Mouse (Mus musculus) natural killer cell, adult 2 months (primary cell): ENCODE measurements around the gene Insl6.

Source experiments
- DNase-seq, 2 experiments: peaks; one replicate each; pipeline ENCODE4 v3.0.0; 2022; ENCODE audit warnings: low spot score in 2 of 2

Gene Insl6

GRCm38 (mm10) chr19:29354895-29355877 is 30.0 kb upstream of the Insl6 start:
- peak; percentile 78 to 88 for DNase-seq

GRCm38 (mm10) chr19:29350991-29351390 is 25.8 kb upstream of the Insl6 start:
- DNase-seq, result no peak

GRCm38 (mm10) chr19:29345636-29346035 is 20.5 kb upstream of the Insl6 start:
- no peak for DNase-seq

- DNase-seq, result no peak
These were observed 19.7 kb upstream of the Insl6 start for GRCm38 (mm10) chr19:29344868-29345267.

- DNase-seq, result peak; percentile 40 to 74
These were observed 17.1 kb upstream of the Insl6 start for GRCm38 (mm10) chr19:29342281-29342680.

DNA sequence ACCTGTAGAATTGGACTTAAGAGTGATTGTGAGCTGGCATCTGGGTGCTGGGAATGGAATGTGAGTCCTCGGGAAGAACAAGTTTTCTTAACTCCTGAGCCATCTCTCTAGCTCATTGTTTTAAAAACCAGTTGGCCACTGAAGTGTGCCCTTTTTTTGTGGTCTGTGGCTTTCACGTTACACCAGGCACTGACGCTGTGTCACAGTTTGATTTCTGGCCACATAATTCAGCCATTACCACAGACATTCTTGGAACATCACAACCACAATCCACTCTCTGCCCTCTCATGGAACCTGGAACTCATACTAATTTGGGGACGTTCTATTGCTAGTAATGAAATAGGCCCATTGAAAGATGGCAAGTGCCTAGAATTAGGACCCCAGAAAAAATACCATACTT is 15.9 kb upstream of the Insl6 start:
- peak in 1 of 2 experiments; percentile 38 for DNase-seq

DNA sequence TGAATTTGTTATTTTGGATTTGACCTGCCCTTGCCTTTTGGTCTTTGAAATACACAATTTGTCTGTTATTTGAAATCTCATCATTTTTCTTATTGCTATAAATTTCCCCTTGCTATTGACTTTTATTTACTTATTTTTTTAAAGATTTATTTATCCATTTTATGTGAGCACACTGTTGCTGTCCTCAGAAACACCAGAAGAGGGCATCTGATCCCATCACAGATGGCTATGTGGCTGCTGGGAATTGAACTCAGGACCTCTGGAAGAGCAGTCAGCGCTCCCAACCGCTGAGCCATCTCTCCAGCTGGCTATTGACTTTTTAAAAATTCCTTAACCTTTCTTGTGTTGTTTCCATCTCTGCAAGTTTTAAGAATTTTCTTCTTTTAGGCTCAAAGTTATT is 11.5 kb upstream of the Insl6 start:
- DNase-seq, result no peak

DNA sequence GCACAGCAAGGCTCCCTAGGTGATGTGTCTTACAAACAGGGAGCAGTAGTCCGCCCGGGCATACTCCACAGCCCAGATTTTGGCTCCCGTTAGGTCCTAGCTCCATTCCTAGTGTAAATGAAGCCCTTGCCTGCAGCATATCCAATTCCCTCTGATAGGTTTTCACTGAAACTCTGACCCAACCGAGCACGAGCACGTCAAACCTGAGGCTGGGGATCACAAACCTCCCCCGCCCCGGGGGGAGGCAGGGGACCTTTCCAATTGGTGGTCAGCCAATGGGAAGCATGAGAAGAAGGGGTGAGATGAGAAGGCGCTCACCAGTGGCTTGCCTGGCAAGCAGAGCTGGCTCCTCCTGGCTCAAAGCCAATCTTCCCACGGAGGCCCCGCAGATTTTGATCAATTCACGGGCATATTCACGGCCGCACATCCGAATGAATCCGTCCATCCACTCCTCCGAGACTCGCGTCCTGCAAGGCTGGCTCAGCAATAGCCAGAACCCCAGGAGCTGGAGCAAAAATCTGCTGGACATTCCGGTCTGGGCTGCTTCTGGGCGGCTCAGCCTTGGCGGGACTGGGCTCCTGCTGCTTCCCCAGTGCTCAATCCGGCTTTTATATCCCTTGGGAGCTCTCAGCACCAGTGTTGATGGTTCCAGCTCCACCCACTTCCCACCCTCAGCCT is 9.1 kb upstream of the Insl6 start, which contains the start of gene Rln1:
Rln1 (minus strand) TSS at position 603 of the 678 bp plus-strand sequence.
- DNase-seq, result no peak

DNA sequence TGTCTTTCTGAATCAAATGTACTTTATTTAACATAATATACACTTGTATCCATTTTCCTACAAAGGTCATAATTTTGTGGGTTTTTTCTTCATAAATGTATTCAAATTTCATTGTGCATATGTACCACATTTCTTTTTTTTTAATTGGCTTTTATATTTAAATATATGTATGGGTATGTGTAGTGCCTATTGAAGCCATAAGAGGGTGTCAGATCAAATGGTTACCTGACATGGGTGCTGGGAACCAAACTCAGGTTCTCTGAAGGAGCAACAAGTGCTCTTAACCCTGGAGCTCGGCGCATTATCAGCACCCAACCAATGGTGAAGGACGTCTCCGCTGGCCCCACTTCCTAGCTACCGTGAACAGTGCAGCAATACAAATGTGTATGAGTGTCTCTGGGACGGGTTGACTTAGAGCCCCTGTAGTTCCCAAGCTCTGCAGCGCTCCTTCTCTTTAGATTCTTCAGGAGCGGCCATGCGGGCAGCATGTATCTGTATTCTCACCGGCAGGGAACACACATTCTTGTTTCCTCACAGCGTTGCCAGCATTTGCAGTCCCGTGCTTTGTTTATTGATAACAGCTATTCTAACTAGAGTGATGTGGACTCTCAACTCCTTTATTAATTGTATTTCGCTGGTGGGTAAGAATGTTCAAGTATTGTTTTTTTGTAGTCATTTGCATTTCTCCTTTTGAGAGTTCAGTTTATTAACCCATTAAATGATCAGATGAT is 1.8 kb upstream of the Insl6 start:
- no peak for DNase-seq

DNA sequence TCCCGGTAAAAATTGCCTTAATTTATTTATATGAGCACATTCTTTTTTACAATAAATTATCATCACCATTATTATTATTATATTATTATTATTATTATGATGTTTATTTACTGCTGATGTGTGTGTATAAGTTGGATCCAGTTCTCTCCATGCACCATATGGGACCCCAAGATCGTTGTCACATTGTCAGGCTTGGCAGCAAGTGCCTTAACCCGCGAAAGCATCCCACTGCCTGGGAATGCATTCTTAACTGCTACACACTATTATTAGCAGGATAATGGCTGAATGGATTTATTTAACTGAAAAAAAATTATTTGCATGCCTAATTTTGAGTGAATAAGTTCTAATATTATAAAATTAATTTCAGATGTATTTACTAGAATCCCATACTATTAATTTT is 1.2 kb upstream of the Insl6 start:
- no peak for DNase-seq

DNA sequence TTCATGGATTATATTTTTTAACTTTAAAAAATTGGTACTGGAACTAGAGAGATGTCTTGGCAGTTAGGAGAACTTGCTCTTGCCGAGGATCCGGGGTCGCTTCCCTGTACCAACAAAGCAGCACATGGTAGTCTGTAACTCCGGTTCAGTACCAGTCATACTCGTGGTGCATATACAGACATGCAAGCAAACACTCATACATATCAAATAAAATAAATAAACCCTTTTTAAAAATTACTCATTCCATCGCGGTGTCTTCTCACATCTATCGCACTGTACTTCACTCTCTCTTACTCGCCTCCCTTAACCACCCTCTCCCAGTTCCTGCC is 660 bp upstream of the Insl6 start:
- no peak for DNase-seq

DNA sequence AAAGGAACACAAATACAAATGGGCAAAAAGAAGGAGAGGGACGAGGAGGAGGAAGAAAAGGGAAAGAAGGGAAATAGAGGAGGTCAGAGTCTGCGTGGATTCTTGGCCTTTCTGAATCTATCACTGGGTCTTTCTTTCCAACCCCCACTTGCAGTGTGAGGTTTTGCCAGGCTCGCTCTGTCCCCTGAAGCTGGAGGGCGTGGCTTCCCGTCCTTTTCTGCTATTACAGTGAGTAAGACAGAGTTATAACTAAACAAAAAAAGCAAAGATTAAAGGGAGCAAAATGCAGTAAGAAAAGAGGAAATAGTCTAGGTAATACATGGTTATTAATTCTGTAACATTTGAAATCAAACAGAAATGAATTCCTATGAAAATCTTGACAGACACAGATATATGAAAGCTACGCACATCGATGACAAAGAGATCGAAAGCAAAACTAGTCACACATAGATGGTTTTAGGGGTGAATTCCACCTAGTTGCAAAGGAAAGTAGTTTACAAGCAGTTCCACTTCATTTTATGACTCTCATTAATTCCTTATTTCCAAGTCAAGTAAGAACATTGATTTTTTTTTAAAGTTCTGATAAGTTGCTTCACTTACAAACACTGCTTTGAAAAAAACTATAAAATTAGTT is 1.6 kb downstream of the Insl6 start:
- peak in 1 of 2 experiments; percentile 14 for DNase-seq

- DNase-seq, result no peak
These were observed 12.5 kb downstream of the Insl6 start for GRCm38 (mm10) chr19:29312661-29313060.

DNA sequence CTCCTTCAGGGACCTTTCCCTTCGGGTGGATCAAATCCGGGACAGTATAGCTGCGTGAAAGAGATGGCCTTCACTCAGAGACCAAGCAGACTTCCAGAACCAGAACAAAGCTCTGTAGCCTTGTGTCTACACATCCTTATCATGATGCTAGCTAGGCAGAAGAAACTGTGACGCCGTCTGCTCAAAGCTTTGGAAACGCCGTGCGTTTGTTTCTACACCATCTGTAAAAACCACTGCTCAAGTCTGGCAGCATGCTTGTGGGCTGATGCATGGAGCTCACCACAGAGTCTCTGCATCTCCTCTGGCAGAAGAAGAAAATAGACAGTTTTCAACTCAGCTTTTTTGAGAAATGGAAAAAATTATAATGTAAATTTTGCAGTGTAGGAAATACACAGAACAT is 13.4 kb downstream of the Insl6 start:
- no peak for DNase-seq

GRCm38 (mm10) chr19:29308832-29309231 is 16.3 kb downstream of the Insl6 start:
- DNase-seq, result no peak

GRCm38 (mm10) chr19:29302119-29302518 is 23.0 kb downstream of the Insl6 start:
- no peak for DNase-seq

GRCm38 (mm10) chr19:29300919-29301318 is 24.2 kb downstream of the Insl6 start:
- no peak for DNase-seq

DNA sequence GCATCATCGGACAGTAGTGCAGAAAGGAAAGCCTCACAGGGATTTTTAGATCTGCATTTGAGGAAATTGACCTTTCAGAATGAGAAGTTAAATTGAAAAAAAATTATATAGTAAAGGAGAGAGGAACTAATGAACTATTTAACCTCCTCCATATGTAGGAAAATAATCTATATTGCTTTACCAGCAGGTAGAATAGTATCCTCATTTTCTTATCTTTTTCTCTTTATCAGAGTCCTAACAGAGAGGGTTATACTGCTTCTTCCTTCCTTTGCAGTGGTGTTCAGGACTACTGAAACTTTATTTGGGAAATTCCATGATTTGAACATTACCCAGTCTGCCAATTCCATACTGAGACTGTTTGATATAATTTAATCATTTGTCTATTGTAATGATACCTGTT is 27.8 kb downstream of the Insl6 start:
- no peak for DNase-seq

- no peak for DNase-seq
These were observed 29.0 kb downstream of the Insl6 start for GRCm38 (mm10) chr19:29296166-29296565.

DNA sequence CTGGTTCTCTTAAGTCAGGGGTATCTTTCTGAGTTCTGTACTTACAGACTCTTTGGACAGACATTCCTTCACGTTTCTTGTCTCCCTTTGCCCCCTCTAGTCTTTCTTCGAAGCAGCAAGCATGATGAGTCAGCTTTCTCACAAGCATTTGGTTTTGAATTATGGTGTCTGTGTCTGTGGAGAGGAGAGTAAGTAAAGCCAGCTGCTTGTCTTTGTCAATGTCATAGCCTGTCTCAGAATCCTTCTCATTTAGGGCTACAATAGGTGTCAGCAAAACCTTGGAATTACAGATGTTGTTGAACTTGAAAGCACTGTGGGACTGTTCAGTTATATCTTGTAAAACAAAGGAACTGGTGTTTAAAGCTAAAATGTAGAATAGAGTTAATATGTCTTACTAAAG is 30.4 kb downstream of the Insl6 start:
- DNase-seq, result no peak

- no peak for DNase-seq
These were observed 32.6 kb downstream of the Insl6 start for GRCm38 (mm10) chr19:29292546-29292945.

GRCm38 (mm10) chr19:29291532-29291931 is 33.6 kb downstream of the Insl6 start:
- no peak for DNase-seq
